Mouse (Mus musculus) right cerebral cortex, postnatal 10 days (tissue): ENCODE data around the gene Jmjd1c.
A peak's percentile ranks its signal among the peaks of the same experiment; 100 is the strongest.
"Not testable (repeated sequence)": the region's sequence is repeated elsewhere in the genome, so short reads cannot be mapped to it uniquely, and the experiment has no call there.

Experiments
- DNase-seq, 2 experiments: peaks; one replicate each; pipeline ENCODE4 v3.0.0; 2021; ENCODE audit warnings: low spot score in 2 of 2

Gene Jmjd1c

DNA sequence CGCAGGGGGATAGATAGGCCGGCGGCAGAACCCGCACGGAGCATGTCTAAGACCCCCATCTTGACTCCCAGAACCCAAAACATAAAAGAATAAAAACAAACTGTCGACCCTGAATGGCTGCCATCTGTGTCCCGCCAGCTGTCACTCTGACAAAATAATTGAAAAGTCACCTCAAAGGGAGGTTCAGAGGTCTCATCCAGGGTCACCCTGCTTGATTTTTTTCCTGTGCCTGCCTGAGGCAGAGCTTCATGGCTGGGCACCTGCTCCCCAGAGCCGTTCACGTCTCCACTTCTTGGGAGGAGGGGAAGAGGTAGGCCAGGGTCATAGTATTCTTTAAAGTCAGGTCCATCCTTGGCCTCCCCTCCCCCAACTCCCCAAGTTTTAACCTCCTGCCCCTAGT, 8.6 kb downstream of the Jmjd1c start:
- DNase-seq = no peak

- no peak for DNase-seq
These were observed 9.6 kb downstream of the Jmjd1c start for GRCm38 (mm10) chr10:67105331-67106217.

GRCm38 (mm10) chr10:67106400-67106799, 10.5 kb downstream of the Jmjd1c start:
- DNase-seq = no peak

DNA sequence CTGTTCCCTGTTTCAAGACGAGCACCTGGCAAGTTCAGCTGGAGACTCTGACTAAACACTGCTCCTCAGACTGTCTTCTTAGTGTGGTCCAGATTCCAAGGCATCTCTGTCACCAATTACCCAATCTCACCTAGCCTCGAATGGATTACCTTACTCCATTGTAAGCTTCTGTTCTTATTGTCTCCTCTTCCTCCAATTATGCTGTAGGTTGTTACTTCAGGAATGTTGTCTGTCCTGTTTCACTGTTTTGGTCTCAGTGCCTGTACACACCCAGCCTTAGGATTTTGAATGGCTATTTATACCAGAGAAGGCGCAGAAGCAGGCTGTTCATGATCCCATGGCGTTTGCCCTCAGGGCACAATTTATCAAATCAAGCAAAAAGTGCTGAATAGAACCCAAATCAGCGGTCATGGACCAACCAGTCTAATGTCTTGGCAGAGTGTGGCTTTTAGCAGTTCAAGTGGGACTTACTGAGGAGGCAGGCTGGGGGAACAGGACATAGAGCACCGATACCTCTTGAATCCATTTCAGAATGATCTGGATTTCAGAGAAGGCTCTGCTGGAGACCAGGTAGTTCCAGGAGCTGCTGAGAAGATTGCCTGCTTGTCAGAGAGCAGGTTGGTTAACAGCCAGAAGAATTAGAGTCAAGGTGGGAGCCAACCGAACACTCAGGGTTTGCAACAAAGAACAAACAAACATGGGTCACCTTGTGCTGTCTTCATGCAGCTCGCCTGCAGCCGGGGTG, 11.3 kb downstream of the Jmjd1c start:
- DNase-seq = no peak

DNA sequence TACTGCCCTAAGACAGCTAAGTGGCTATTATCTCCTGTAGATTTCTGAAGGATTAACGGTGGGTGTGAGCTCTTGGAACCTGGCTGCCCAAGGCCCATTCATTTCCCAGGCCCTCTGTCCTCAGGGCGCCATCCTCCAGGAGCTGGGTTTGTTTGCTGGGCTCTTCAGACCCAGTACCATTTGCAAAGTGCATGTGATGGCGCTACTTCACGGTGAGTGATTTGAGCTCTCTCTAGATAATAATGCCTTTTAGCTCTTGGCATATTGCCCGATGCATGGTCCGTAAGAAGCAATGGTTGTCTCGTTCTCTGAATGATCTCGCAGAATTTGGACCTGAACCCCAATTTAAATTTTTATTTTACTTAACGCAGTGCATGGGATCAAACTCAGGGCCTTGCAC, 12.2 kb downstream of the Jmjd1c start:
- DNase-seq = no peak

- no peak for DNase-seq
These were observed 13.7 kb downstream of the Jmjd1c start for GRCm38 (mm10) chr10:67109635-67110034.

DNA sequence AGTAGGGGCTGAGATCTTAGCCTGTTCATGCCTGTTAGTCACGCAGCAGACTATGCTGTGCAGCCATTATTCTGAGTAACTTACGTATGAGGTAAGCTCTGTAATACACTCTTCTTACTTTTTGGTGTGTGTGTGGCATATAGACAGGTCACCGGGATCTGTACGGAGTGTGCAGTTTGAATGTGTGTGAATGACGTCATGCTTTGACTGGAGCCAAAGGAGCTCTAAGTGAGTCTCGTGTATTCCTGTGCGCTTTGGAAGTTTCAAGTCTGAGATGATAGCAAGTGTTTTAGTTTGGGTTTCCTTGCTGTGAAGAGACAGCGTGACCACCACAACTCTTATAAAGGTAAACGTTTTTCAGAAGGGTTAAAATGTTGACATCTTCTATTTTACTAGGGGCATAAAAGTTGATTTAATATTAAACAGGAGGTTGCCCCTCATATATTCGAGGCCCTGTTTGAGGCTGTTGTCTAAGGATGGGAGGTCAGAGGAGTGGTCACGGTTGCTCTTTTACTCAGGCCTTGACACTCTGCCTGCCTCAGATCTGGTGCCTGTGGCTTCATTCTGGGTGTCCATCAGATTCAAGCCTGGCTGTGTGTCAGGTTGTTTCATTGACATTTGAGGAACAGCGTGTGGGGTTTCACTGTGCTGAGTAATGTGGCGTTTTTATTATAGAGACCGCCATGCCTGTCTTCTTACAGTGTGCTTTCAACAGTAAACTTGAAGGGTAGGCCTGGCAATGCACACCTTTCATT, 15.3 kb downstream of the Jmjd1c start:
- DNase-seq = no peak

DNA sequence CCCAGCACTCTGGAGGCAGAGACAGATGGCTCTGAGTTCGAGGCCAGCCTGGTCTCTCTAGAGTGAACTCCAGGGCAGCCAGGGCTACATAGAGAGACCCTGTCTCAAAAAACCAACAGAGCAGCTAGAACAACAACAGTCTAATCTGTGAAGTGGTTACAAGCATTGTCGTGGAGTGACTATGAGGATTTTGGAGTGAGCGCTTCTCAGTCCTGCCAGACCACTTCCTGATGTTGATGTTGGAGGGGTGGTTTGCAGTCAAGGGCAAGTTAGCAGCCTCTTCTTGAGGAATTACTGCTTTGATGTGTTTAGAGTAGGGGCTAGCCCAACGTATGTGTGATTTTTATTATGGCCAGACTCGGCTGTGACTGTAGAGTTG, 15.9 kb downstream of the Jmjd1c start:
- no peak for DNase-seq

DNA sequence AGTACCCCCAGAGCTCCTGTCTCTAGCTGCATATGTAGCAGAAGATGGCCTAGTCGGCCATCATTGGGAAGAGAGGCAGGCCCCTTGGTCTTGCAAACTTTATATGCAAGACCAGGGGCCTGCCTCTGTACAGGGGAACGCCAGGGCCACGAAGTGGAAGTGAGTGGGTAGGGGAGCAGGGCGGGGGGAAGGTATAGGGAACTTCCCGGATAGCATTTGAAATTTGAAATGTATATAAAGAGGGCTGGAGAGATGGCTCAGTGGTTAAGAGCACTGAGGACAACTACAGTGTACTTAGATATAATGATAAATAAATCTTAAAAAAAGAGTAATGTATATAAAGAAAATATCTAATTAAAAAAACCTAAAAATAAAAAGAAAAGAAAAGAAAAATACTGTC, 17.0 kb downstream of the Jmjd1c start:
- DNase-seq = not testable (repeated sequence)

DNA sequence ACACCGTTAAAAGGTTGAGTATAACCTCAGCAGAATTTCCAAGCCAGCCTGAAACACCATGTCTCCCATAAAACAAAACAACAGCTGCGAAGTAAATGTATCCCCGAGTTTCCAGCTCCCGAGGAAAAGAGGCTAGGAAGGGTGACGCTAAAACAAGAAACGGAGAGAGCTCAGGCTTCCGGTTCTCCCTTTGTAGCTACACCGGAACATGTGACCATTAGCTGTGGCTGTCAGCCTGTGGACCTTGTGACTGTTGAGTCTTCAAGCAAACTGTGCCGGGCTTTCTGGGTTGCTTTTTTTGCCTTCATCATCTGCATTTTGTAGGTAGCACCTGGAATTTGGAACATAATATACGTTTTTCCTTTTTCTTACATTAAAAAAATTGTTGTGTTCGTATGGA, 17.9 kb downstream of the Jmjd1c start:
- DNase-seq = no peak

DNA sequence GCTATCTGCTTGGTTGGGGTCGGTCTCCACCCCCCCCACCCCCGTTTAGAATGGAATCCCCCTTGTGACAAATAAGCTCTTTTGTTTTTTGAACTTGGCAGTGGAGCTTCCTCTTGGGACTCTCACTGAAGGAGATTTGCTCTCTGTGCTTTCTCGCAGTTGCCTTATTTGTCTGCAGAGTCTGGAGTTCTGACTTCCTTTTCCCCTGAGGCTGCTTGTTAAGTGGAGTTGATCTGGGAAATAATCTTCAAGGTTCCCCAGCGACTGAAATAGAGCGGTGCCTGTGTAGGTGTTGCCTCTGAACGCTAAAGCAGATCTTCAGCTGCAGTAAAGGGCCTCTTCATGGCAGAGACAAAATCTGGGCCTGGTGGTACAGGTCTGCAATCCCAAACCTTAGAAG, 19.2 kb downstream of the Jmjd1c start:
- DNase-seq = no peak

DNA sequence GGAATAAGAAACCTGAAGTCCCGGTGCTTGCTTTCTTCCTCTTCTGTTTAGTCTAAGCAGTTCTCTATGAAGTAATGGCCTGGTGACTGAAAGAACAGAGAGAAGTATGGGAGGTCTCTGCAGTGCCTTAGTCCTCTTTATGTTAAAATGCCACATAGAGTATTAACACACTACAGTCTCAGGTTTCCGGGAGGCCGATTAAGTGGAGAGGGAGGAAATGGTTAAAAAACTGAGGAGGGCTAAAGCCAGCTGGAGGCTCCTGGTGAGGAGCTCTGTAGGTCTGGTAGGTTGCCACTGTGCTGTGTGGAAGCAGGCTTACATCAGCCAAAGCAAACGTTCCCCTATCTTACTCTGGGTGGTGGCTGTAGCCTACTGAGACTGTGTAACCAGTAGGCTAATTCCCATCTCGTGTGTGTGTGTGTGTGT, 19.8 kb downstream of the Jmjd1c start:
- DNase-seq = no peak

GRCm38 (mm10) chr10:67116251-67116650, 20.3 kb downstream of the Jmjd1c start:
- DNase-seq = no peak

- DNase-seq = no peak
These were observed 23.4 kb downstream of the Jmjd1c start for GRCm38 (mm10) chr10:67119291-67119690.

- peak in 1 of 2 experiments; percentile 19 for DNase-seq
These were observed 24.3 kb downstream of the Jmjd1c start for GRCm38 (mm10) chr10:67120180-67120579.

DNA sequence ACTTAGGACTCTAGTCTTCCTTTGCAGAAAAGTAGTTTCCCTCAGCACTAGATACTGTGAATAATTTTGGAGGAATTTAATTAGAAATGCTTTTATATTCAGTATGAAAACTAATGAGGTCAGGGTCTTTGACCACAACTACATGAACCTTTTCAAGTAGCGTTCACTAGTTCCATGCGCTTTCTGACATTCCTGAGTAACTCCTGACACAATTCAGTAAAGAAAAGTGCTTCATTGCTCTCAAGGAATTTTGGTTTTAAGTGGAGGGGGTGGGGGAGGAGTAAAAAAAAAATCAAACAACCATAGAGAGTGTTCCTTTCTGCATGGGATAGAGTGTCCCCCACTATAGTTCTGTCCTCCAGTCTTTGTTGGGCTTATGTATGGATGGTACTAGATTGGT, 24.7 kb downstream of the Jmjd1c start:
- no peak for DNase-seq

DNA sequence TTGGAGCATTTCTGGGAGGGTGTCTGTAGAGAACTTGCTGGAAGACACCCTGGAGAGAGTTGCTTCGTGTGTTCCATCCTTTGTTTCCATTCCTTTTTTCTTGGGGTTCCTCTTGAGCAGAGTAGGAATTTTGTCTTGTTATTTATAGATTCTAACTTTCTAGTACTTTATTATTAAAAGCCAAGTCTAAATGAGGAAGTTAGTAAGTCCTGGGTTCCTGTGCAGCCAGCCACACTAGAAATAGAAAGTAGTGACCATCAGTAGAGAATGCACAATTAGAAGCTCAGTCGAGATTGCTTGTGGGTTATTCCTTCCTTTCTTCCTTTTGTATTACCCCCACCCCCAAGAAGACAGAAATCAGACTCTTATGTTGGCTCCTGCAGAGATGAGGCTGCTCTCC, 27.8 kb downstream of the Jmjd1c start:
- no peak for DNase-seq

- DNase-seq = peak; percentile 22 to 25
These were observed 28.2 kb downstream of the Jmjd1c start for GRCm38 (mm10) chr10:67124156-67124555.

GRCm38 (mm10) chr10:67126061-67126858, 30.3 kb downstream of the Jmjd1c start:
- peak in 1 of 2 experiments; percentile 83 for DNase-seq

GRCm38 (mm10) chr10:67126859-67127758, 31.2 kb downstream of the Jmjd1c start:
- DNase-seq = peak; percentile 61 to 69
